Mouse (Mus musculus): ENCODE measurements at regions not wholly inside any gene's neighbourhood (a gene's known extent, or its start where the extent isn't known, plus 50 kb on each side); places are given as distances from the start of the nearest gene placed in this dataset.

GRCm38 (mm10) chrX:107008968-107009367 is 79.3 kb upstream of the P2ry10 start:
- TF ChIP-seq CTCF (conservative IDR thresholded peaks at IDR 0.05; ENCODE audit: insufficient read depth, insufficient read length, low read depth, low read length) (no peak), POLR2A (IDR thresholded peaks at IDR 0.05; ENCODE audit: low read depth, low read length) (no peak)
